Mouse (Mus musculus) liver, adult 2 months (tissue): ENCODE data around the gene Tle6. TPM values are rescaled to one million over a fixed set of nuclear protein-coding genes. Genes with fewer than 3 reads are reported as not detected.

Experiments used
- DNase-seq: peaks from one replicate; pipeline ENCODE4 v3.0.0-alpha.2; 2011; ENCODE audit warnings: low read depth, low spot score; ENCODE audit errors: extremely low read depth
- H3K27ac ChIP-seq: fragments of 200-500 bp; replicated peaks from 2 replicates; pipeline ENCODE4 v1.5.1; 2012; ENCODE audit warnings: low read depth, mild to moderate bottlenecking, control low read depth, inconsistent platforms, low read length; ENCODE audit not compliant: insufficient read depth
- H3K27me3 ChIP-seq: fragments of 200-500 bp; 2 replicates; pipeline ENCODE4 v1.6.1; 2012; ENCODE audit warnings: mild to moderate bottlenecking, moderate library complexity, low read length, inconsistent platforms; ENCODE audit not compliant: control insufficient read depth, insufficient read depth
- H3K36me3 ChIP-seq: fragments of 200-500 bp; 2 replicates; pipeline ENCODE4 v1.6.1; 2012; ENCODE audit warnings: low read length, inconsistent platforms; ENCODE audit not compliant: control insufficient read depth, insufficient read depth
- H3K4me1 ChIP-seq: fragments of 200-500 bp; 2 replicates; pipeline ENCODE4 v1.6.1; 2011; ENCODE audit warnings: low read length; ENCODE audit not compliant: control insufficient read depth, insufficient read depth
- H3K4me3 ChIP-seq: fragments of 200-500 bp; 2 replicates; pipeline ENCODE4 v1.5.1; 2011; ENCODE audit warnings: low read depth, mild to moderate bottlenecking, control low read depth, low read length, moderate library complexity; ENCODE audit not compliant: insufficient read depth
- H3K79me2 ChIP-seq: fragments of 200-500 bp; 2 replicates; pipeline ENCODE4 v1.6.1; 2012; ENCODE audit warnings: inconsistent platforms, mild to moderate bottlenecking, low read length, moderate library complexity; ENCODE audit not compliant: control insufficient read depth, insufficient read depth
- H3K9ac ChIP-seq: fragments of 200-500 bp; 2 replicates; pipeline ENCODE4 v1.6.1; 2012; ENCODE audit warnings: low read depth, mild to moderate bottlenecking, control low read depth, inconsistent platforms, low read length
- CTCF ChIP-seq: fragments of 200-500 bp; IDR thresholded peaks from 2 replicates; pipeline ENCODE4 v1.5.1; 2011; ENCODE audit warnings: low read depth, low read length, control low read depth
- POLR2A ChIP-seq: fragments of 200-500 bp; IDR thresholded peaks from 2 replicates; pipeline ENCODE4 v1.6.1; 2011; ENCODE audit warnings: low read length, control low read depth; ENCODE audit not compliant: insufficient read depth; ENCODE audit errors: extremely low read depth
- WGBS: fragments of 180-500 bp; shearing (Covaris S2); methylation state at CpG from one replicate; pipeline ENCODE4 v1.1.7; 2018; 5-methylcytosine and 5-hydroxymethylcytosine counted together
- polyA plus RNA-seq: library from polyadenylated mRNA; depleted of rRNA; stranded (reverse); fragments of >200 nt; gene quantifications from 2 replicates; pipeline ENCODE4 v1.2.3, GENCODE M21; 2012
- total RNA-seq: library from RNA; depleted of rRNA; stranded (reverse); fragments of >200 nt; gene quantifications from 2 replicates; pipeline ENCODE4 v1.2.3, GENCODE M21; 2014

The Tle6 gene
- total and polyA plus RNA-seq, 2 experiments, result 1.6 to 3.5 TPM

GRCm38 (mm10) chr10:81560719-81561459 is 40.0 kb downstream of the Tle6 start:
- peaks cover 29% of the 10 kb centered on the region for H3K79me2 ChIP-seq
- H3K27ac ChIP-seq, result peak overlapping the region; percentile 99
- H3K4me3 ChIP-seq, result peak overlapping the region; percentile 97
- TF ChIP-seq CTCF, result no peak
- no peak for TF ChIP-seq POLR2A
- 8% methylated on average over 16 of the region's 16 CpGs for WGBS
- peak overlapping the region; percentile 96 for H3K9ac ChIP-seq
- peaks cover 24% of the 10 kb centered on the region for H3K4me1 ChIP-seq
- H3K27me3 ChIP-seq, result no peaks in the 10 kb centered on the region
- H3K36me3 ChIP-seq, result peaks cover 12% of the 10 kb centered on the region
- DNase-seq, result peak; percentile 73

GRCm38 (mm10) chr10:81559627-81560539 is 41.0 kb downstream of the Tle6 start:
- 2% methylated on average over 36 of the region's 36 CpGs for WGBS
- peaks cover 3% of the 10 kb centered on the region for H3K36me3 ChIP-seq
- TF ChIP-seq POLR2A, result 0 out of 2 replicates have a peak, but pooled peaks have one; percentile 24
- TF ChIP-seq CTCF, result no peak
- peak overlapping the region; percentile 96 for H3K9ac ChIP-seq
- peaks cover 24% of the 10 kb centered on the region for H3K4me1 ChIP-seq
- DNase-seq, result peak; percentile 74
- peak overlapping the region; percentile 99 for H3K27ac ChIP-seq
- peaks cover 29% of the 10 kb centered on the region for H3K79me2 ChIP-seq
- no peaks in the 10 kb centered on the region for H3K27me3 ChIP-seq
- peak overlapping the region; percentile 97 for H3K4me3 ChIP-seq

GRCm38 (mm10) chr10:81559163-81559626 is 41.7 kb downstream of the Tle6 start, which contains the start of gene Aes:
TSS of gene Aes (plus strand) at chr10:81559488.
- DNase-seq, result peak; percentile 59
- under 1% methylated on average over 49 of the region's 53 CpGs for whole genome bisulfite sequencing

GRCm38 (mm10) chr10:81557491-81557890 is 43.4 kb downstream of the Tle6 start:
- H3K4me1 ChIP-seq, result peaks cover 14% of the 10 kb centered on the region
- no peak overlapping the region for H3K4me3 ChIP-seq

More at GRCm38 (mm10) chr10:81559163-81559626, 41.7 kb downstream of the Tle6 start, which contains the start of gene Aes:
- Histone ChIP-seq H3K79me2 (peaks cover 29% of the 10 kb centered on the region), H3K36me3 (no peaks in the 10 kb centered on the region; the same call in 1 of the 2 replicates), H3K4me3 (peak within 1 kb of the TSS; percentile 97), H3K9ac (peak within 1 kb of the TSS; percentile 96), H3K27me3 (no peaks in the 10 kb centered on the region), H3K4me1 (peaks cover 24% of the 10 kb centered on the region), H3K27ac (peak within 1 kb of the TSS; percentile 99)
- TF ChIP-seq CTCF (no peak), POLR2A (no peak)

GRCm38 (mm10) chr10:81556282-81556681 is 44.6 kb downstream of the Tle6 start:
- 81% methylated on average over 3 of the region's 3 CpGs for WGBS
- H3K27ac ChIP-seq, result no peak overlapping the region
- no peak for TF ChIP-seq POLR2A
- peak; percentile 50 for TF ChIP-seq CTCF
- H3K27me3 ChIP-seq, result no peaks in the 10 kb centered on the region
- peaks cover 9% of the 10 kb centered on the region for H3K4me1 ChIP-seq
- no peak for DNase-seq
- no peak overlapping the region for H3K4me3 ChIP-seq
- H3K36me3 ChIP-seq, result no peaks in the 10 kb centered on the region
- H3K79me2 ChIP-seq, result peaks cover 20% of the 10 kb centered on the region
- no peak overlapping the region for H3K9ac ChIP-seq

More at GRCm38 (mm10) chr10:81557491-81557890, 43.4 kb downstream of the Tle6 start:
- Histone ChIP-seq H3K9ac (no peak overlapping the region), H3K27ac (peak overlapping the region; percentile 10; the same call in 1 of the 2 replicates), H3K27me3 (no peaks in the 10 kb centered on the region), H3K36me3 (no peaks in the 10 kb centered on the region), H3K79me2 (peaks cover 27% of the 10 kb centered on the region)
- peak; percentile 74 for DNase-seq
- 15% methylated on average over 1 of the region's 1 CpGs for WGBS
- TF ChIP-seq CTCF (no peak), POLR2A (no peak)
